Mouse (Mus musculus): ENCODE measurements around the gene Nhlrc4.

DNA sequence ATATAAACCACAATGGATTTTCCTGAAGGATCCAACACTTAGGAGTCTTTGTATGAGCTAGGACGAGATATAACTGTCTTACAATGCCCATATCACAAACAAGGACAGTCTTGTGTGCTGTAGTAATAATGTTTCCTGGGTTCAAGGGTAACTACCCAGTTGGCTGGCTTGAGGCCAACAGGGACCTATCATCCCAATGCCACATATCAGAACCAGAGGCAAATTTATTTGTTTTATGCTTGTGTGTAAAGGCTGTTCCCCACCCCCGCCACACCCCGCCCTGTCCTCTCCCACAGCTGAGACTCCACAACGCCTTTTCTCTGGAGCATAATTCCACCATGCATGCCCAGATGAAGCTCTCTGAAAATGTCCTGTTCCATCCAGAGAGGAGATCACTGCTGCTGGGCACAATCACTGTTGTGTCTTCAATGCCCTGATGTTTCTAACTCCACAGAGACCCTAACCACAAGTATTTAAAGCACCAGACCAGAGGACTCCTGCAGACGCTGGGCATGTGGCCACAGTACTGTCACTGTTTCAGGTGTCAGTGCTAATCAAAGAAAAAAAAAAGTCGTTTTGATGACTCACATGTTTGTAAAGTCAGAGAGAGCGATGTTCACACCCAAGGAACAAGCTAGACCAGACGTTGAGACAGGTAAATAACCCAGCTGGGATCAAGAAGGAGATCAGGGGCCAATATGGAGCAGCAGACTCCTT is 27.7 kb downstream of the Nhlrc4 start:
- TF ChIP-seq CTCF (IDR thresholded peaks at IDR 0.05) (no peak), EP300 (IDR thresholded peaks at IDR 0.05; ENCODE audit: insufficient read depth, low read depth, low read length) (no peak), POLR2A (IDR thresholded peaks at IDR 0.05; ENCODE audit: insufficient read depth, low read depth, low read length) (no peak)
